Mouse (Mus musculus) limb, embryonic 12.5 days (tissue): ENCODE results near the gene Man1c1. TPM values are rescaled to one million over a fixed set of nuclear protein-coding genes. Genes with fewer than 3 reads are reported as not detected.

Experiments used
- ATAC-seq: fragments of 200-750 bp; cut with Nextera tagmentation; 2 replicates; pipeline ENCODE4 v1.8.0; 2017; ENCODE audit warnings: low read depth, moderate TSS enrichment; ENCODE audit not compliant: insufficient number of reproducible peaks, insufficient read depth, low FRiP score, low TSS enrichment
- H3K27ac ChIP-seq: fragments of 300-500 bp; sonication (generic); 2 replicates; pipeline ENCODE4 v1.5.1; 2016; ENCODE audit warnings: mild to moderate bottlenecking, moderate library complexity
- H3K27me3 ChIP-seq: fragments of 300-500 bp; sonication (generic); 2 replicates; pipeline ENCODE4 v1.6.1; 2016; ENCODE audit warnings: mild to moderate bottlenecking, moderate library complexity
- H3K36me3 ChIP-seq: fragments of 300-500 bp; sonication (generic); 2 replicates; pipeline ENCODE4 v1.6.1; 2016; ENCODE audit warnings: mild to moderate bottlenecking, moderate library complexity
- H3K4me1 ChIP-seq: fragments of 300-500 bp; sonication (generic); replicated peaks from 2 replicates; pipeline ENCODE4 v1.6.1; 2016
- H3K4me2 ChIP-seq: fragments of 300-500 bp; sonication (generic); 2 replicates; pipeline ENCODE4 v1.6.1; 2016; ENCODE audit warnings: mild to moderate bottlenecking, moderate library complexity
- H3K4me3 ChIP-seq: fragments of 300-500 bp; sonication (generic); replicated peaks from 2 replicates; pipeline ENCODE4 v1.5.1; 2016; ENCODE audit warnings: mild to moderate bottlenecking
- H3K9ac ChIP-seq: fragments of 300-500 bp; sonication (generic); replicated peaks from 2 replicates; pipeline ENCODE4 v1.6.1; 2016; ENCODE audit warnings: mild to moderate bottlenecking, moderate library complexity
- H3K9me3 ChIP-seq: fragments of 300-500 bp; sonication (generic); 2 replicates; pipeline ENCODE4 v1.6.1; 2016; ENCODE audit warnings: mild to moderate bottlenecking, moderate library complexity
- WGBS: fragments of 180-500 bp; shearing (Covaris S2); methylation state at CpG from one replicate; pipeline ENCODE4 v1.1.7; 2016; 5-methylcytosine and 5-hydroxymethylcytosine counted together
- polyA plus RNA-seq: library from polyadenylated mRNA; unstranded; fragments of >200 nt; fragmentation: Nextera tagmentation; extraction: Ambion mirVana; gene quantifications from 2 replicates; pipeline ENCODE4 v1.2.1, GENCODE M21; 2016

The Man1c1 gene
- 2.9 and 3.4 TPM in 2 replicates for polyA plus RNA-seq

DNA sequence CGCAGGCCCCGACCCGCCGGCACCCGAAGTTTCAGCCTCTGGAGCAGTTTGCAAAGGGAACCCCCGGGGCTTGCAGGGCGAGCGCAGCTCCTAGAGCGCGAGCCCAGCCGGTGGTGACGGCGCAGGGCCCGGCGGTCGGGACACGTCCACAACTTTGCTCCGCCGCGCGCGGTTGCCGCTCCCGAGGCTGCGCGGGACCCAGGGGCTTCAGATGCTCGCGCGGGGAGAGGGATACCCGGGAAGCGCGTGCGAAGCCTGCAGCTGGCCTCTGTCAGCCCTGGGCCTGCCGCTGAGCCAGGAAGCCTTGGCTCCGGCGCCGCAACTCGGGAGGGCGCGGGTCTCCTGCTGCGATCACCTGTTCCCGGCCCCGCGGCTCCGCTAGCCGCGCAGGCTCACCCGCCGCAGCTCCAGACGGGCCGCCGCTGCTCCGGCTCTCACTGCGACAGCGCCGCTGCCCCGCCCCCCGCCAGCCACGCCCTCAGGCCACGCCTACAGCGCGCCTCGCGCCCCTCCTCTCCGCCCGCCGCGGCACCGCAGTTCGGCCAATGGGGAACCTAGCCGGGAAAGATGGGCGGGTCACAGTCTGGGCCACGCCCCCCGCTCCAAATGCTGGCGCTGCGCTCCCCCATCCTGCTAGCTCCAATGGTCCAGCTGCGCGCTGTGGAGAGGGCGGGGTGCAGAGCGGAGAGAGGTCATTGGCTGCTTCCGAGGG lies at the start of gene Man1c1:
Man1c1 (minus strand) TSS at position 456 of the 712 bp plus-strand sequence.
- peaks cover 41% of the 10 kb centered on the region for H3K27me3 ChIP-seq
- H3K4me1 ChIP-seq = peaks cover 31% of the 10 kb centered on the region
- ATAC-seq = peak; percentile 93
- H3K9ac ChIP-seq = peak within 1 kb of the TSS; percentile 64
- no peaks in the 10 kb centered on the region for H3K36me3 ChIP-seq
- under 1% methylated on average over 66 of the region's 81 CpGs for WGBS
- no peaks in the 10 kb centered on the region for H3K9me3 ChIP-seq
- 0 out of 2 replicates have a peak within 1 kb of the TSS, but pooled peaks have one; percentile 23 for H3K27ac ChIP-seq
- peak within 1 kb of the TSS; percentile 64 for H3K4me3 ChIP-seq
- H3K4me2 ChIP-seq = peak within 1 kb of the TSS; percentile 99

DNA sequence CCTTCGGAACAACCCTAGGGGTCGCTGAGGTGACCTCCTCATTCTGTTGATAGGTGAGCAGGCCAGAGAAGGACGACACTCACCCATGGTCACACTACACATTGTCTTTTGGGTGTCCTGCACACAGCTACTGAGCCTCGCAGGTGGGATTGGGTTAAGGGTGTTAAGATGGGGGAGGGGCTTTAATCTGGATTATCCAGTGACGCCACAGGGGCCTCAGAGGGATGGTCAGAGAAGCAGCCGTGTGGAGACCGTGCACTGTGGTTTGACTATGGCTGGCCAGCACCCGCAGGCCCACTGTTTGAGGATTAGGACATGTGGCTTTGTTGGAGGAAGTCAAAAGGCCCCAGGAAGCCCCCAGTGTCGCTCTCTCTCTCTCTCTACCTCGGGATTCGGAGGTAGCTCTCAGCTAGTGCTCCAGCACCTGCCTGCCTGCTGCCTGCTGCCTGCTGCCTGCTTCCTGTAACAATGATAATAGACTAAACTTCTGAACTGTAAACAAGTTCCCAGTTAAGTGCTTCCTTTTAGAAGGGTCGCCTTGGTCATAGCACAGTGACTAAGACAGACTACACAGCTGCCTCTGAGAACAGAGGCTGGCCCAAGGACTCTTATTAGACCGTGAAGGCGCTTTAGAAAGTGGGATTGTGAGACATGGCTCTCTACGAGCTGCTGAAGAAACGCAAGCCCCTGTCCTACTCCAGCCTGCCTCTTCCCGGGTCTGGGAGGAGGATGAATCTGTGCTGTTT lies 49.6 kb upstream of the Man1c1 start:
- no peak overlapping the region for H3K4me3 ChIP-seq
- peaks cover 14% of the 10 kb centered on the region for H3K36me3 ChIP-seq
- H3K4me1 ChIP-seq = peaks cover 66% of the 10 kb centered on the region
- H3K9me3 ChIP-seq = no peaks in the 10 kb centered on the region
- no peaks in the 10 kb centered on the region for H3K27me3 ChIP-seq
- WGBS = 53% methylated on average over 17 of the region's 17 CpGs
- no peak overlapping the region for H3K9ac ChIP-seq
- no peak for ATAC-seq
- no peak overlapping the region for H3K4me2 ChIP-seq
- peak overlapping the region; percentile 26 for H3K27ac ChIP-seq

DNA sequence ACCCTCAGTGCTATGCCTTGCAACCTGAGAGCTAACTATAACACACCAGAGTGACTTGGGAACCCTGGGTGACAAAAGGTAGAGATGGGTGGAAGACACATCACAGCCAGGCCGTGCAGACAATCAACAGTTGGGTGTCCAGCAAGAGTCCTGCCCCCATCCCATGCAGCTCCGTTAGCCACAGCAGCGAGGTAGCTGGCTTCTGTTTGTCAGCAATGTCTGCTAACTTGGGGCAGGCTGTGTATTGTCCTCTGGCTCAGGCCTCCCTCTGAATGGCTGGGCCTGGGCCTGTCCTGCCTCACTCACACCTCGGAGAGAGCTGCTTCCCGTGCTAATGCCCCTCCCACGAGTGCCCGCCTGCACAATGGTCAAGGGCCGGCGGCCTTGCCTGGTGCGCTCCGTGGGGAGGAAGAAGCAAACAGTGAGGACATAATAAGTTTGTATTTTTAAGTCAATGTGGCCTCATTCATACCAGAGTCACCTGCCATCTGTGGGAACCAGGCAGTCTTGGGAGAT lies 48.9 kb upstream of the Man1c1 start:
- H3K27ac ChIP-seq = peak overlapping the region; percentile 26; the same call in 1 of the 2 replicates
- no peaks in the 10 kb centered on the region for H3K27me3 ChIP-seq
- no peak for ATAC-seq
- no peak overlapping the region for H3K4me3 ChIP-seq
- peaks cover 21% of the 10 kb centered on the region for H3K36me3 ChIP-seq
- no peak overlapping the region for H3K4me2 ChIP-seq
- H3K9me3 ChIP-seq = no peaks in the 10 kb centered on the region
- H3K4me1 ChIP-seq = peaks cover 66% of the 10 kb centered on the region
- 43% methylated on average over 11 of the region's 11 CpGs for WGBS
- no peak overlapping the region for H3K9ac ChIP-seq

GRCm38 (mm10) chr4:134751682-134752380 lies 47.7 kb upstream of the Man1c1 start:
- WGBS = 54% methylated on average over 18 of the region's 18 CpGs
- H3K27ac ChIP-seq = peak overlapping the region; percentile 87
- peaks cover 32% of the 10 kb centered on the region for H3K36me3 ChIP-seq
- H3K27me3 ChIP-seq = no peaks in the 10 kb centered on the region
- no peaks in the 10 kb centered on the region for H3K9me3 ChIP-seq
- 0 out of 2 replicates have a peak overlapping the region, but pooled peaks have one; percentile 8 for H3K9ac ChIP-seq
- H3K4me2 ChIP-seq = peak overlapping the region; percentile 15; the same call in 1 of the 2 replicates
- ATAC-seq = 0 out of 2 replicates have a peak, but pooled peaks have one; percentile 49
- H3K4me1 ChIP-seq = peaks cover 65% of the 10 kb centered on the region
- H3K4me3 ChIP-seq = no peak overlapping the region

GRCm38 (mm10) chr4:134750825-134751224 lies 46.7 kb upstream of the Man1c1 start:
- peaks cover 43% of the 10 kb centered on the region for H3K36me3 ChIP-seq
- H3K27ac ChIP-seq = peak overlapping the region; percentile 62; the same call in 1 of the 2 replicates
- peaks cover 62% of the 10 kb centered on the region for H3K4me1 ChIP-seq
- WGBS = 77% methylated on average over 6 of the region's 6 CpGs
- ATAC-seq = no peak
- no peak overlapping the region for H3K9ac ChIP-seq
- H3K27me3 ChIP-seq = no peaks in the 10 kb centered on the region
- no peak overlapping the region for H3K4me2 ChIP-seq
- no peak overlapping the region for H3K4me3 ChIP-seq
- H3K9me3 ChIP-seq = no peaks in the 10 kb centered on the region

GRCm38 (mm10) chr4:134750263-134750662 lies 46.2 kb upstream of the Man1c1 start:
- peaks cover 48% of the 10 kb centered on the region for H3K36me3 ChIP-seq
- no peak for ATAC-seq
- no peak overlapping the region for H3K4me3 ChIP-seq
- no peak overlapping the region for H3K4me2 ChIP-seq
- H3K9me3 ChIP-seq = no peaks in the 10 kb centered on the region
- no peak overlapping the region; the same call in 1 of the 2 replicates for H3K9ac ChIP-seq
- WGBS = 59% methylated on average over 5 of the region's 5 CpGs
- peaks cover 58% of the 10 kb centered on the region for H3K4me1 ChIP-seq
- no peaks in the 10 kb centered on the region for H3K27me3 ChIP-seq
- H3K27ac ChIP-seq = peak overlapping the region; percentile 62; the same call in 1 of the 2 replicates

GRCm38 (mm10) chr4:134749301-134750030 lies 45.4 kb upstream of the Man1c1 start:
- no peaks in the 10 kb centered on the region for H3K27me3 ChIP-seq
- 0 out of 2 replicates have a peak overlapping the region, but pooled peaks have one; percentile 35 for H3K27ac ChIP-seq
- H3K4me1 ChIP-seq = peaks cover 50% of the 10 kb centered on the region
- H3K4me3 ChIP-seq = no peak overlapping the region
- no peak for ATAC-seq
- H3K36me3 ChIP-seq = peaks cover 49% of the 10 kb centered on the region
- 69% methylated on average over 21 of the region's 21 CpGs for WGBS
- H3K9me3 ChIP-seq = no peaks in the 10 kb centered on the region
- H3K4me2 ChIP-seq = no peak overlapping the region
- no peak overlapping the region; the same call in 1 of the 2 replicates for H3K9ac ChIP-seq

DNA sequence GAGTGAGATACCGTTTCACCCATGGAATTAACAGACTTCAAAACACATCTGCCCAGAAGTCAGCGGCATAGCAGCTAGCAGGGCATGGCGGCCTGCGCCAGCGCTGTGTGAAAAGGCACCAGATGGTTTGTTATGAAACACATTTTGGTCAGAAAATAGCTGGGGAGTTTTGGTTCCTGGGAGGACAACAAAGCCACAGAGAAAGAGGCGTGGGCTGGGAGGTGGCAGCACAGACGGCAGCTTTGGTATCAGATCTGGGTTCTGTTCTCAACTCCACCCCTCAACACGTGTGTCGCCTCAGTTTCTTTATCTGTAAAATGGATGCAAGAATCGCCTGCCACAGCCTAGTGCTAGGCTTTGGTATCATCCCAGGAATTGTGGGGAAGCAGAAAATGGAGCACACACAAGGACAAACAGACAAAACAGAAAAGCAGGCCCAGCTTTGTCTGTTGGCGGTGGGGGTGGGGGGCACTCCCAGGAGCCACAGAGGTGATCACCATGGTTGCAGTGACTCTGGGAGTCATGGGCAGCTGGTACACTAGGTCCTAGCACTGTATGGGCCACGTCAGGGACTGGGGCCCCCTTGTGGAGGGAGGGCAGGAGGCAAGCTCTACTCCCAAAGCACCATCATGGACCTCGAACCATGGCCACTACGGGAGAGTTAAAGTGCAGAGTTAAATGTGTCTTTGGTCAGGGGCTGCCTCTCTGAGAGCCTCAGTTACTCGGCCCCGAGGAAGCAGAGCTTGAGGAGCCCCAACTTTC lies 42.0 kb upstream of the Man1c1 start:
- Histone ChIP-seq H3K36me3 (peaks cover 56% of the 10 kb centered on the region), H3K9ac (no peak overlapping the region), H3K4me3 (no peak overlapping the region), H3K9me3 (no peaks in the 10 kb centered on the region), H3K4me1 (peaks cover 33% of the 10 kb centered on the region), H3K27me3 (no peaks in the 10 kb centered on the region), H3K4me2 (no peak overlapping the region), H3K27ac (no peak overlapping the region)
- 84% methylated on average over 16 of the region's 16 CpGs for WGBS
- no peak for ATAC-seq

DNA sequence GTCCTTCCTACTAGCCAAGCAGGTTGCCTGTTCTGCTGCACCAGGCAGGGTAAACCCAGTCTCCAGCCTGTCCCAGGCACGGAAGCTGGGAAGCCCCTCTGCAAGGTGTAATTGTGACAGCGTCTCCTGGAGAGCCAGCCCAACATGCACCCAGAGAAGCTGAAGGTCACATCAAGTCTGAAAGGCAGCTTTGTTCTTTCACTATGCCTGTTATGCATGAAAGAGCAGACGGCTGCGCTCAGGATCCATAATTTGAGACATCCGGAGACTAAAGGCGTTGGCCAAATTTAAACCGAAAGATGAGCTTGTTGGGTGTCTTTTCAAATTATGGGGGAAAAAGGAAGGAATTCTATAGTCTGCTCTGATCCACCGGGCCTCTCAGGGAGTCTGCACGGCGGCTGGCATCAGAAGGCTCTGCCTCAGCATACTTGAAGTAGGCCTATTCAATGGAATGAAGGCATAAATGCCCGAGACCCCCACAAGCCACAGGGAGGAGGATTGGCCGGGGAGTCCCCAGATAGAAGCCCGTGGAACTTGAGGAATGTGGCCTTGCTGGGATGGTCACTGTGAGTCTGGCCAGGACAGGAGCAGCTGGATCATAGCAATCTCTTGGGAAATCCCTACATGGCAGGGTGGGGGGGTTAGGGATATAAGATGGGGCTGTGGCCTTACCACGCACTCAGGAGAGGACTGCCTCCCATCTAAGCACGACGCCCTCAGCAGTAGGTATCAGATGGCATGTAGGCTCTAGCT lies 40.0 kb upstream of the Man1c1 start:
- Histone ChIP-seq H3K4me1 (0 out of 2 replicates have a peak, but pooled peaks cover 18% of the 10 kb centered on the region), H3K27me3 (no peaks in the 10 kb centered on the region), H3K9ac (no peak overlapping the region; the same call in 1 of the 2 replicates), H3K36me3 (peaks cover 48% of the 10 kb centered on the region), H3K4me2 (no peak overlapping the region), H3K27ac (no peak overlapping the region), H3K9me3 (no peaks in the 10 kb centered on the region), H3K4me3 (no peak overlapping the region)
- 79% methylated on average over 16 of the region's 16 CpGs for WGBS
- no peak for ATAC-seq
